Mouse (Mus musculus) gastrocnemius, adult 18-20 months (tissue): ENCODE results near the gene Sidt1. TPM values are rescaled to one million over a fixed set of nuclear protein-coding genes. Genes with fewer than 3 reads are reported as not detected.

Source experiments
- DNase-seq: peaks from one replicate; pipeline ENCODE4 v3.0.0; 2021; ENCODE audit warnings: low spot score
- long read RNA-seq, 2 experiments: library from polyadenylated mRNA; stranded (forward); transcript quantifications; one replicate each; pipeline ENCODE4 v2.0.0; 2021
- total RNA-seq, 2 experiments: library from RNA; stranded (reverse); gene quantifications; 2 replicates each; pipeline ENCODE4 v1.2.3; 2021

The Sidt1 gene
- under 1 TPM; 0.05 to 0.09 TPM for total RNA-seq
- long read RNA-seq, experiment 1 = 0 reads
- long read RNA-seq, experiment 2 = 0 reads

DNA sequence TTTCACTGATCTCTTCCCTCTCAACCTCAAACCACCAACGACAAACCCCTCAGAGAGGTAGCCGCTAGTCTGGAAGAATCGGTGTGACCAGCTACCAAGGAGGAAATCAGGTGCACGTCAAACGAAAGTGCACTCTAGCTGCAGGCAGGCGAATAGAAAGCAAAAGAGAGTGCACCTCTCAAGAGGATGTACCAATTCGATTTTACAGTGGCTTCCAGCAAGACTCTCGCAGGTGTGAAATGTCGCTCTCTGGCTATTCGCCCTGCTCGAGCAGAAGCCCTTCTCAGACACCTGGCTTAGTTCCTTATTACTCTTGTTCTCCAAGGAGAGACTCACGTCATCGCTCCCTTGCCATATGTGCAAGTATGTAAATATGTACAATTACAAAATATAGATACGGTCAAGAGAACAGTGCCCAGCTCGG lies at the start of gene Sidt1:
TSS of gene Sidt1 (minus strand) at position 336 of the 424 bp plus-strand sequence.
- DNase-seq = no peak

GRCm38 (mm10) chr16:44381578-44381977 lies 48.6 kb upstream of the Sidt1 start:
- no peak for DNase-seq

DNA sequence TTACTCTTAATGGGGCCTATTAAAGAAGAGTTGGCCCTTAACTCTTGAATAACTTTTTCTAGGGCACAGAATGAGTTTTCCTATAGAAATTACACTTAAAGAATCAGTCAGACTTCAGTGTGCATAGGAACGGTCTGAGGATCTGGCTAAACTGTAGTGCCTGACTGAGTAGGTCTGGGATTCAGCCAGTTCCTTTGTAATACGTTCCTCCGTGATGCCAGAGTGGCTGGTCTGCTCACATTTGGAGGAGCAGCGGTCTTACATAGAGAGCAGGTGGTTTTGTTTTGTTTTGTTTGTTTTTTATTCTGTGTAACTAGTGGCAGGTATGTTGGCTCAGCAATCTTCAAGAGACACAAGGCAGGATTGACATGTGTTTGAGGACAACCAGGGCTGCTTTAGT lies 47.0 kb upstream of the Sidt1 start:
- no peak for DNase-seq

- no peak for DNase-seq
These were observed 42.5 kb upstream of the Sidt1 start for GRCm38 (mm10) chr16:44375459-44375858.

- DNase-seq = no peak
These were observed 32.5 kb upstream of the Sidt1 start for GRCm38 (mm10) chr16:44365522-44365921.

DNA sequence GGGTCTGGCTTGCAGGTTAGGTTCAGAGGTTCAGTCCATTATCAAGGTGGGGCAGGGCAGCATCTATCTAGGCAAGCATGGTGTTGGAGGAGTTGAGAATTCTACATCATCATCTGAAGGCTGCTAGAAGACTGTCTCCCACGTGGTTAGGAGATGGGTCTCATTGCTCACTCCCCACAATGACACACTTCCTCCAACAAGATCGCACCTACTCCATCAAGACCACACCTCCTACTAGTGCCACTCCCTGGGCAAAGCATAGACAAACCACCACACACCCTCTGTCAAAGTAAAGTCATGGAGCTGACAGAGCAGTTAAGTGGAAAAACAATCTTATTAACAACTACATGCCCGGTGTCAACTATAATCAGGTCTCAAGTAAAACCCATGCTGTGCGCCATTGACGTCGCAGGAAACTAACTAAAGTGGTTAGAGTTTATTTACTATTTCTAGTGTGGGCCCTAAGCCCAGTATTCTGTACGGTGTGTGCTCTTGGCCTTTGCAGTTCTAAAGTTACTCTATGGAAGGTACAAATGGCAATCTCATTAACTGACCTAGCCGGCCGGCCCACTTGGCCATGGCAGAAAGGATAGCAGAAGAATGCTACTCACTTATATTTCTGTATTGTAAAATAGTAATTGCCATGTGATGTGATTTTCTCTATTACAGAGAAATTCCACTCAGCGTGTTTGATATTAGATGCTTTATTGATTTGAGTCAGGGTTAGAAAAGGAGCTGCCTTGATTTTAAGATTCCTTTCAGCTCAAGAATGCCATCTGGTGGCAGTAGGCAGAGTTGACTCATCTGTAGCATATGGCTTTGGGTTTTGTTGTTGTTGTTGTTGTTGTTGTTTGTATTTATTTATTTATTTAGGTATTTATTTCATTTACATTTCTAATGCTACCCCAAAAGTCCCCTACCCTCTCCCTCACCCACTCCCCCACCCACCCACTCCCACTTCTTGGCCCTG lies 29.2 kb upstream of the Sidt1 start:
- DNase-seq = peak; percentile 57

GRCm38 (mm10) chr16:44357571-44358268 lies 24.7 kb upstream of the Sidt1 start:
- peak; percentile 34 for DNase-seq

- no peak for DNase-seq
These were observed 23.3 kb upstream of the Sidt1 start for GRCm38 (mm10) chr16:44356291-44356690.

DNA sequence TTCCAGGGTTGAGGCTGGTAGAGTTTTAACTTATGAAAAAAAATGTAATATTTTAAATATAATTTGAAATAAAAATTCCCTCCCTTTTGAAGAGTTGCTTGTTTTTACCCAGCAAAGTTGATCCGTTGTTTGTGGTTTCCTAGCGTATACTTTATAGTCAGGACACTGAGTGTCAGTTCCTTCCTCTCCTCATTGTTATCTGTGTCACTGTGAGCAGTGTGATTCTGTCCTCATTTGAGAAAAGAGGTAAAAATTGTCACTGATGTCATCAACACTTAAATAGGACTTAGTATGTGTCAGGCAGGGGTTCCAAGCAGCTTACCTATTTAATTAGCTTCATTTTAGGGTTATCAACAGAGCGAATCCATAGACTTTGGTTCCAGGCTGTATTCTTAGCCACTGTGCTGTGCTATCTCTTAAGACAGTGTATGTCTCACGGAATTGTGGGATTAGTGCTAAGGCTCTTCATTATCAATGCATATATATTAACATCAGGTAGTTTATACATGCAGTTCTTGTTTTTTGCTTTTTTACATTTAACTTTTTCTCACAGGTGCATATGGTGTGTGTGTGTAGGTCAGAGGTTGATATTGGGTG lies 16.9 kb upstream of the Sidt1 start:
- DNase-seq = no peak

DNA sequence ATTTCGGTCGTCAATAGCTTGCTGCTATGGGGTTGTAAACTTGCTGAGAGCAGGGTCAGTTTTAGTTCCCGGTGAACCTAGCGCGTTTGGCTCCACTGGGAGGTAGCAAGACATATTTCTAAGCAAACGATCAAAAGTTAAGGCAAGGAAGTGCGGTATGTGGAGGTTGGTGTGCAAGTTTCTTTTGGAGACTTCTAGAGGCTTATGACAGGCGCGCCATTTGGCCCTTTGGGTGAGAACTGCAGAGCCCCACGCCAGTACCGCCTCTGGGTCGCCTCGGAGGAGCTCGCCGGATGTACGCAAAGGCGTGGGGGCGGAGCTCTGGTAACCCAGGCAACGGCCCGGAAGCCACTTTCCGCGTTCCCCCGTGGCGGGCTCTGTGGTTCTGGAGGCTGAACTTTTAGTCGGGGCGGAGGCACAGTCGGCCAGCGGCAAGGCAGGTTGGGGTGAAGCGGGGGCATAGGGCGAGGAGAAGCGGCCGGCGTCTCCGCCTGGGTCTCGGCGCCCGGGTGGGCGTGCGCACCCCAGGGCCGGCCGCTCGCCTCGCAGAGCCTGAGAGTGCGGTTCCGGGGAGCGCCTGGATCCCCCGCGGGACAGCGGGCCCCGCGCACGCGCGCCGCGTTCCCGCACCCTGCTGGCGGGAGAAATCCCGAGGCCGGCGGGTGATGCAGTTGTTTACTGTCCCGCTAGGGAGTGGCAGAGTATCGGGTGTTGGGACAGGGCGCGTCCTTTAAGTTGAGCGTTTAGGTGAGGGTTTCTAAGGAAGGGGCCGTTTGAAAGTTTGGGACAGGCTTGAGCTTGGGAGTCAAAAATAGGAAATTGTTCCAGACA lies 14.3 kb upstream of the Sidt1 start, which contains the start of gene Spice1:
TSS of gene Spice1 (plus strand) at position 51 of the 831 bp plus-strand sequence.
- DNase-seq = peak; percentile 95

- no peak for DNase-seq
These were observed 4.5 kb upstream of the Sidt1 start for GRCm38 (mm10) chr16:44337541-44337940.

DNA sequence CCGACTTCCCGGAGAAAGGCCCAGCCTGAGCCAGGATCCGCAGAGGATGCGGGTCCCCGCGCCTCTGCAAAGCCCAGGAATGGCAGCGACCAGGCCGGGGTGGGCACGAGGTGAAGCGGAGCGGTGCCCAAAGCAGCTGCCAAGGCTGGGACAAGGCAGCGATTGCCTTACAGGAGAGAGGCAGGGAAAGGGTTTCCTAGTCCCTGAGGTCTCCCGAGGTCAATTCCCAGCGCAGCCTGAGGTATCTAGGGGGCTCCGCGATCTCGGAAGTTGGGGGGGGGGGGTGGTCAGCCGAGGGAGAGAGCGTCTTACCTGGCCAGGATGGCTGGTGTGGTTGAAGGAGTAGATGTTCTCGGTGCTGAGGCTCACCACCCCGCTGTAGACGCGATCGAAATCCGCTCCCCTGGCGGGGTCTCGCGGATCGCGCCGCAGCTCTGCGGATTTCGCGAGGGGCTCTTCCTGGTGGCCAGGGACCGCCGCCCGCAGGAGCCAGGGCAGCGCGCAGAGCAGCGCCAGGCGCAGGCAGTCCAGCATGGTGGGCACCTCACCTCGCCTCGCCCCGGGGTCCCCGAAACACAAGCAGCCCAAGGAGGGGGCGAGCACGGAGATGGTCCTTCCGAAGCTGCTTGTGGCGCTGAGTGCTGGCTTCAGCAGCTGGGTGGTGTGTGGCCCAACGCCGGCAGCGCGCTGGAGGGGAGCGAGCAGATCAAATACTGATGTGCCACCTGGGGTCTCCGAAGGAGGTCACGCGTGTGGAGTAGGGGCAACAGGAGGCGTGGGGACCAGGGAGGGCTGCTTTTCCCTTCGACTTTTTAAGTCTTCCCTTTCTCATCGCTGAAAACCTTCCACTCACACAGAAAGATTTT lies 768 bp downstream of the Sidt1 start:
- DNase-seq = no peak

DNA sequence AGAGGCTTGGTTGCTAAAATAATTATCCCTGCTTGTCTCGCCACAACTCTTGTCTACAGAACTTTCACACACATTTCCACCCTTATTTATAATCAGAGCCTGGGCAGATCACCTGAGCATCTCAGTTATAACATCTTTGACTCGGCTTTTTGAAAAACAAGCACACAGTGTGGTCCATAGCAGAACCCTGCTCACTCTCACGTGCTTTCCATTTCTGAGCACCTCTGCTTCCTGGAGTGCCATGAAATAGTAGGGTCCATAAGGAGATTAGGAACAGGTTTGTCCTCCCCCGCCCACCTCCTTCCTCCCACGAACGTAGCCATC lies 1.4 kb downstream of the Sidt1 start:
- DNase-seq = no peak

DNA sequence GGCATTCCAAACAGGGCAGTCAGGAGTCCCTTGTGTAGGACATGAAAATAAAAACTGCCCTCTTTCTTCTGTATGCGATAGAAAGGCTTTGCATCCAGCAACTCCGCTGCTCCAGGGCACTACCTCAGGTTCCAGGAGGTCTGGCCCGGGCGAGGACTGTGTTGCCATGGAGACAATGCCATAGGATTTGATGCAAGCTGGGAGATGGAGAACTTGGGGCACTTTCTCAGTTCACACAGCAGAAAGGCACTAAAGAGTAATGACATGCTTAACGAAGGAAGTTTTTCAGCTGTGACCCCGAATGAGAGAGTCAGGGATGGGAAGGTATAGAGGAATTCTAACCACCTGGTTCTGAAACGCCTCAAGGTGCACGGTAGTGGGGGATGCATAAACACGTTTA lies 1.8 kb downstream of the Sidt1 start:
- DNase-seq = no peak

GRCm38 (mm10) chr16:44330657-44331056 lies 2.3 kb downstream of the Sidt1 start:
- DNase-seq = no peak

- DNase-seq = no peak
These were observed 4.4 kb downstream of the Sidt1 start for GRCm38 (mm10) chr16:44328644-44329043.

GRCm38 (mm10) chr16:44320232-44320631 lies 12.8 kb downstream of the Sidt1 start:
- no peak for DNase-seq

- no peak for DNase-seq
These were observed 16.6 kb downstream of the Sidt1 start for GRCm38 (mm10) chr16:44316350-44316749.

DNA sequence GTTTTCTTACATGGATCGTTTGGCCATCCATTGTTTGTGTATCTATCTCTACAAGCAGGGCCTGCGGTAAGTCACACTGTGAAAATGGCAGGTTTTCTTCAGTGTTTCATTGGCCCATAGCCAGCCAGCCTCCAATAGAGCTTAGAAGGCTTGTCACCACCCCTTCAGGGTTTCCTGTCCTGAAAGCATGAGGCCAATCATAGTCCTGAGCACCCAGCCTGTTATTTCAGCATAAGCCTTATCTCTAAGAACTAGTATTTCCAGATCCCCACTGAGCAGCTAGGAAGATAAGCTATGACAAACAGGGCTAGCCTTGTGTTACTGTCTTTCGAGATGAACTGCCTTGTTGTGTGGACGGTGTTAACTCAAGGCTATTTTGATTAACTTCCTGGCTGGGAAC lies 19.6 kb downstream of the Sidt1 start:
- no peak for DNase-seq

DNA sequence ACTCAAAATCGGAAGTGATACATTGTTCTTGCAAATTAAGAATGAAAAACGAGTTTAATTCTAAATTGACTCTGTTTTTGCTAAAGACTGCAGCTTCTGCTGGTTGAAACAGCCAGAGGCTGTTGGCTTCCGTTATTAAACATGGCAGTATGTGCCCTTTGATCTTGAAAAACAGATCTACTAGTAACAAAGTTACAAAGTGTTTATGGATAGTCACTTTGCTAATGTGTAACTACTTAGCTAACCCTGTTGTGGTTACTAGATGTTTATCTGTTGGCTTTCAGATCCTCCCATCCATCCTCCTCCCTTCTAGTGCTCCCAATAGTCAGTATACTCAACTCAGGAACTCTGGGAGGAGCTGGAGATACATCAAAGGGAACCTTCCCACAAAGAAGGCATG lies 27.4 kb downstream of the Sidt1 start:
- DNase-seq = no peak
